Mouse (Mus musculus) small intestine, adult 2 months (tissue): ENCODE measurements around the gene Gm3250. TPM values are rescaled to one million over a fixed set of nuclear protein-coding genes. Genes with fewer than 3 reads are reported as not detected.

Source experiments
- H3K27ac ChIP-seq: fragments of 200-500 bp; 2 replicates; pipeline ENCODE4 v1.5.1; 2012; ENCODE audit warnings: low read depth, low read length, control low read depth, inconsistent platforms; ENCODE audit not compliant: insufficient read depth
- H3K27me3 ChIP-seq: fragments of 200-500 bp; 2 replicates; pipeline ENCODE4 v1.6.1; 2012; ENCODE audit warnings: mild to moderate bottlenecking, moderate library complexity, low read length, inconsistent platforms; ENCODE audit not compliant: control insufficient read depth, insufficient read depth
- H3K36me3 ChIP-seq: fragments of 200-500 bp; 2 replicates; pipeline ENCODE4 v1.6.1; 2012; ENCODE audit warnings: mild to moderate bottlenecking, low read length, control low read depth, inconsistent platforms; ENCODE audit not compliant: control insufficient read depth, insufficient read depth
- H3K4me1 ChIP-seq: fragments of 200-500 bp; 2 replicates; pipeline ENCODE4 v1.6.1; 2012; ENCODE audit warnings: low read length, inconsistent platforms, mixed read lengths; ENCODE audit not compliant: control insufficient read depth, insufficient read depth, insufficient read length
- H3K4me3 ChIP-seq: fragments of 200-500 bp; 2 replicates; pipeline ENCODE4 v1.5.1; 2012; ENCODE audit warnings: low read depth, mild to moderate bottlenecking, control low read depth, inconsistent platforms, low read length, moderate library complexity
- POLR2A ChIP-seq: fragments of 200-500 bp; IDR thresholded peaks from 2 replicates; pipeline ENCODE4 v1.6.1; 2012; ENCODE audit warnings: low read depth, mild to moderate bottlenecking, control low read depth, inconsistent platforms, low read length, moderate library complexity
- WGBS: fragments of 180-500 bp; shearing (Covaris S2); methylation state at CpG from one replicate; pipeline ENCODE4 v1.1.7; 2018; 5-methylcytosine and 5-hydroxymethylcytosine counted together
- polyA plus RNA-seq: library from polyadenylated mRNA; depleted of rRNA; stranded (reverse); fragments of >200 nt; gene quantifications from 2 replicates; pipeline ENCODE4 v1.2.3, GENCODE M21; 2012; rRNA removed

The Gm3250 gene
- polyA plus RNA-seq, 1 experiment, result not detected

GRCm38 (mm10) chr10:77735928-77736327 is 46.4 kb downstream of the Gm3250 start:
- no peaks in the 10 kb centered on the region for H3K27me3 ChIP-seq
- no peak overlapping the region for H3K4me3 ChIP-seq
- no peaks in the 10 kb centered on the region for H3K36me3 ChIP-seq
- H3K4me1 ChIP-seq, result no peaks in the 10 kb centered on the region
- H3K27ac ChIP-seq, result no peak overlapping the region
- TF ChIP-seq POLR2A, result no peak
- 95% methylated on average over 1 of the region's 1 CpGs for WGBS

Other genes with a start within 250 kb of the Gm3250 start
- gene Pttg1ip, start 200.8 kb downstream of the Gm3250 start, polyA plus RNA-seq, result 82.9 and 176 TPM in 2 replicates
- gene Sumo3, start 176.4 kb downstream of the Gm3250 start, polyA plus RNA-seq, result 129 and 254 TPM in 2 replicates
- not detected in 2 replicates for gene Gm49325, start 176.3 kb downstream of the Gm3250 start, polyA plus RNA-seq
- 16.5 and 20.9 TPM in 2 replicates for gene Ube2g2, start 160.3 kb downstream of the Gm3250 start, polyA plus RNA-seq
- gene Tspear, start 96.0 kb downstream of the Gm3250 start, polyA plus RNA-seq, result 0.11 and 0.33 TPM in 2 replicates
- gene Gm19402, start 91.8 kb downstream of the Gm3250 start, polyA plus RNA-seq, result not detected in 2 replicates
- gene Gm9508, start 85.3 kb downstream of the Gm3250 start, polyA plus RNA-seq, result not detected in 2 replicates
- gene Gm10272, start 75.9 kb downstream of the Gm3250 start, polyA plus RNA-seq, result not detected in 2 replicates
- not detected in 2 replicates for gene Gm10024, start 71.1 kb downstream of the Gm3250 start, polyA plus RNA-seq
- gene Gm10142, start 66.7 kb downstream of the Gm3250 start, polyA plus RNA-seq, result 0.85 TPM in 1 of 2 replicates, not detected in the other
- gene Krtap12-1, start 61.9 kb downstream of the Gm3250 start, polyA plus RNA-seq, result not detected in 2 replicates
- gene Gm10100, start 56.1 kb downstream of the Gm3250 start, polyA plus RNA-seq, result not detected in 2 replicates
- gene Gm18596, start 39.9 kb downstream of the Gm3250 start, polyA plus RNA-seq, result not detected in 2 replicates
- not detected in 2 replicates for gene Gm9736, start 31.2 kb downstream of the Gm3250 start, polyA plus RNA-seq
- gene Gm3233, start 22.9 kb downstream of the Gm3250 start, polyA plus RNA-seq, result not detected in 2 replicates
- not detected in 2 replicates for gene Gm3238, start 11.2 kb downstream of the Gm3250 start, polyA plus RNA-seq
- gene Gm7138, start 5.6 kb downstream of the Gm3250 start, polyA plus RNA-seq, result not detected in 2 replicates
- gene Gm7137, start 5.7 kb upstream of the Gm3250 start, polyA plus RNA-seq, result not detected in 2 replicates
- gene Gm9639, start 12.5 kb upstream of the Gm3250 start, polyA plus RNA-seq, result not detected in 2 replicates
- not detected in 2 replicates for gene Gm19668, start 16.6 kb upstream of the Gm3250 start, polyA plus RNA-seq
- gene Gm9507, start 29.3 kb upstream of the Gm3250 start, polyA plus RNA-seq, result not detected in 2 replicates
- gene Gm2696, start 32.1 kb upstream of the Gm3250 start, polyA plus RNA-seq, result not detected in 2 replicates
- not detected in 2 replicates for gene Krtap10-4, start 44.6 kb upstream of the Gm3250 start, polyA plus RNA-seq
- gene Krtap10-10, start 53.4 kb upstream of the Gm3250 start, polyA plus RNA-seq, result 0.09 TPM in 1 of 2 replicates, not detected in the other
- not detected in 2 replicates for gene Gm36176, start 64.3 kb upstream of the Gm3250 start, polyA plus RNA-seq
- not detected in 2 replicates for gene Gm10318, start 70.3 kb upstream of the Gm3250 start, polyA plus RNA-seq
- gene Gm3285, start 79.4 kb upstream of the Gm3250 start, polyA plus RNA-seq, result not detected in 2 replicates
- 4.0 and 5.3 TPM in 2 replicates for gene Lrrc3, start 120.0 kb upstream of the Gm3250 start, polyA plus RNA-seq
- gene Trpm2, start 188.0 kb upstream of the Gm3250 start, polyA plus RNA-seq, result 1.8 and 3.4 TPM in 2 replicates
- 11.0 and 14.6 TPM in 2 replicates for gene 1810043G02Rik, start 196.0 kb upstream of the Gm3250 start, polyA plus RNA-seq
- 31.2 and 39.0 TPM in 2 replicates for gene Pfkl, start 227.5 kb upstream of the Gm3250 start, polyA plus RNA-seq